Mouse (Mus musculus) liver, embryonic 12.5 days (tissue): ENCODE results near the gene Uhrf2. TPM values are rescaled to one million over a fixed set of nuclear protein-coding genes. Genes with fewer than 3 reads are reported as not detected.
"Not testable (repeated sequence)": the region's sequence is repeated elsewhere in the genome, so short reads cannot be mapped to it uniquely, and the experiment has no call there.

Experiments used
- ATAC-seq: fragments of 200-750 bp; cut with Nextera tagmentation; 2 replicates; pipeline ENCODE4 v1.8.0; 2017; ENCODE audit warnings: moderate number of reproducible peaks, mild to moderate bottlenecking, moderate library complexity
- H3K27ac ChIP-seq: fragments of 300-500 bp; sonication (generic); 2 replicates; pipeline ENCODE4 v1.5.1; 2016; ENCODE audit warnings: mild to moderate bottlenecking
- H3K27me3 ChIP-seq: fragments of 300-500 bp; sonication (generic); replicated peaks from 2 replicates; pipeline ENCODE4 v1.6.1; 2016; ENCODE audit warnings: mild to moderate bottlenecking, moderate library complexity
- H3K36me3 ChIP-seq: fragments of 300-500 bp; sonication (generic); 2 replicates; pipeline ENCODE4 v1.6.1; 2016; ENCODE audit warnings: mild to moderate bottlenecking, moderate library complexity
- H3K4me1 ChIP-seq: fragments of 300-500 bp; sonication (generic); 2 replicates; pipeline ENCODE4 v1.6.1; 2016
- H3K4me2 ChIP-seq: fragments of 300-500 bp; sonication (generic); 2 replicates; pipeline ENCODE4 v1.6.1; 2016; ENCODE audit warnings: mild to moderate bottlenecking, moderate library complexity
- H3K4me3 ChIP-seq: fragments of 300-500 bp; sonication (generic); 2 replicates; pipeline ENCODE4 v1.5.1; 2016; ENCODE audit warnings: mild to moderate bottlenecking, moderate library complexity
- H3K9ac ChIP-seq: fragments of 300-500 bp; sonication (generic); 2 replicates; pipeline ENCODE4 v1.6.1; 2016; ENCODE audit warnings: mild to moderate bottlenecking, moderate library complexity
- H3K9me3 ChIP-seq: fragments of 300-500 bp; sonication (generic); replicated peaks from 2 replicates; pipeline ENCODE4 v1.6.1; 2016; ENCODE audit warnings: mild to moderate bottlenecking, moderate library complexity
- WGBS: fragments of 180-500 bp; shearing (Covaris S2); methylation state at CpG from one replicate; pipeline ENCODE4 v1.1.7; 2016; ENCODE audit not compliant: insufficient replicate concordance; 5-methylcytosine and 5-hydroxymethylcytosine counted together
- polyA plus RNA-seq: library from polyadenylated mRNA; unstranded; fragments of >200 nt; fragmentation: Nextera tagmentation; extraction: Ambion mirVana; gene quantifications from 2 replicates; pipeline ENCODE4 v1.2.1, GENCODE M21; 2016

Uhrf2 gene
- polyA plus RNA-seq, 1 experiment from 2014 or later, result 53.1 TPM

DNA sequence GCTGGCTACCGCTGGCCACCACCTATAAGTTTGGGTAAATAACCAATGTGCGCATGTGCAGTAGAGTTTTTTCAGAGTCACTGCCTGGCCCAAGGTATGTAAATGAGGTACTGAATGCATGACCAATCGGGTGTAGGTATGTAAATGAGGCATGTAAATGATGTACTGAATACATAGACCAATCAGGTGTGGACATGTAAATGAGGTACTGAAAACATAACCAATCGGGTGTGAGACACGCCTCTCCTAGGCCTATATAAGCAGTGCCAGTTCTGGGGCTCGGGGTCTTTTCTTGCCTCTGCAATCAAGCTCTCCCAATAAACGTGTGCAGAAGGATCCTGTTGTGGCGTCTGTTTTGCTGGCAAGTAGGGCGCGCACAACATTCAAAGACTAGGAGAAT lies 6.9 kb upstream of the Uhrf2 start:
- WGBS, result 83% methylated on average over 10 of the region's 10 CpGs
- not testable (repeated sequence) for ATAC-seq

DNA sequence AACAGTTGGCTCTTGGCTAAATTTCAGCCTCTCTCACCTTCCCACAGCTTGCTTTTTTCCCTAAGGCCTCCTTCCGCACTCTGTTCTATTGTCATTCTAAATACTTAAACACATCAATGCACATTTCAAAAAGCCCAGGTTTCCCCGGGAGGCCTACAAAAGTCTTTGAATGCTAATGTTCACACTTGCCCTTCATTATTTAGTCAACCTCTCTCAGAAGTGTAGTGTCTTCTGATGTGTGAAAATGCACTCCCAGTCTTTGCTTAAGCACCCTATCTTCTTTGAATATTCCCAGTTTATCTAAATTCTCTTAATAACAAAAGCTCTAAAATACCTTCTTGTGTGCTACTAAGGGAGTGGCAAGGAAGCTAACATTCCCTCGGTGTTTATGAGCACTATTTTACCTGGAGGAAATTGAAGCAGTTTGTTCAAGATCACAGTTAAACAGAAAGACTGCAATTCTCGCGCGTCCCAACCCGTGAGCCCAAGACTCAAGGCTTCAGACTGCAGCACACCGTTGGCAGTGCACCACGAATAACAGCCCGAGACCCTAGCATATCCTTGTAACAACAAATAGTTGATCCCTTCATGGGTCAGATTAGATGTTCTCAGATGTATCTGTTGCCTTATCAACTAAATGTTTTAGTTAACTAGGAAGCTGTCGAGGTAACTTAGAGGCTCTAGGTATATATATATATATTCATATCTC lies 1.2 kb upstream of the Uhrf2 start:
- H3K4me2 ChIP-seq, result peak overlapping the region; percentile 89
- H3K9me3 ChIP-seq, result no peaks in the 10 kb centered on the region
- H3K27me3 ChIP-seq, result 0 out of 2 replicates have a peak, but pooled peaks cover 7% of the 10 kb centered on the region
- H3K4me3 ChIP-seq, result peak overlapping the region; percentile 98
- H3K9ac ChIP-seq, result peak overlapping the region; percentile 99
- no peak for ATAC-seq
- H3K36me3 ChIP-seq, result peaks cover 4% of the 10 kb centered on the region; the same call in 1 of the 2 replicates
- WGBS, result 68% methylated on average over 11 of the region's 11 CpGs
- no peak overlapping the region; the same call in 1 of the 2 replicates for H3K27ac ChIP-seq
- peaks cover 32% of the 10 kb centered on the region for H3K4me1 ChIP-seq

More for the DNA sequence above, 6.9 kb upstream of the Uhrf2 start:
- H3K9ac ChIP-seq, H3K9me3 ChIP-seq, H3K4me1 ChIP-seq, H3K27me3 ChIP-seq, H3K36me3 ChIP-seq, H3K4me3 ChIP-seq, H3K27ac ChIP-seq, H3K4me2 ChIP-seq: not testable (repeated sequence)

DNA sequence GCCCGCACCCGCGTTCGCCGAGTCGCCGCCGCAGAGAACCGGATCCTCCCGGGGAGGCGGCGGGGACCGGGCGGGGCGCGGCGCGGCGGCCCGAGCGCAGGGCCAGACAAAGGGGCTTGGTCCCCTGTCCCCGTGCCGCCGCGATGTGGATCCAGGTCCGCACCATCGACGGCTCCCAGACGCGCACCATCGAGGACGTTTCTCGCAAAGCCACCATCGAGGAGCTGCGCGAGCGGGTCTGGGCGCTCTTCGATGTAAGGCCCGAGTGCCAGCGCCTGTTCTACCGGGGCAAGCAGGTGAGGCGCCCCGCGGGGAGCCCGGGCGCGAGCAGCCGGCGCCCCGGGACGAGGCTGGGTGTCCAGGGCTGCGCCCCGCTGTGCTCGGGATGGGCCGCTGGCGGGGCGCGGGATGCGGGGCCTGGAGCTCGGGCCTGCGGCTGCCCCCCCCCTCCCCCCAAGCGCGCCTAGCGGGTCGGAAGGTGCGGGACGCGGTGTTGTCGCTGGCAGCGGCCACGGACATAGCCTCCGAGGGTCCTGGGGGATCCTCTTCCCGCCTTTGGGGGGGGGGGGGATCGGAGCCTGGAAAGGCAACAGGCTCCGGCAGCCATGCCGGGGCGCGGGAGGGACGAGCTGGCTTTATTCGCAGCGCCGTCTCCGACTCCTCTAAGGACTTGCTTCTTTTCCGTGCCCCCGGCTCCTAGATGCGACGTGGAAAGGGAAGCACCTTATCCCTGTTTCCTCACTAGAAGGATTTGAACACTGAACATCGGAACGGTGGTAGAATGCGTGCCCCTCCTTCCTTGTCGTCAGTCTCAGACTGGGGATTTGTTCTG lies 539 bp downstream of the Uhrf2 start:
- Histone ChIP-seq H3K27me3 (no peaks in the 10 kb centered on the region), H3K27ac (peak overlapping the region; percentile 94), H3K9ac (peak overlapping the region; percentile 99), H3K9me3 (no peaks in the 10 kb centered on the region), H3K36me3 (peaks cover 4% of the 10 kb centered on the region; the same call in 1 of the 2 replicates), H3K4me3 (peak overlapping the region; percentile 98), H3K4me2 (peak overlapping the region; percentile 89), H3K4me1 (peaks cover 47% of the 10 kb centered on the region)
- WGBS, result under 1% methylated on average over 83 of the region's 92 CpGs
- peak; percentile 79 for ATAC-seq

GRCm38 (mm10) chr19:30031468-30031931 lies 1.2 kb downstream of the Uhrf2 start:
- Histone ChIP-seq H3K36me3 (peaks cover 4% of the 10 kb centered on the region; the same call in 1 of the 2 replicates), H3K4me3 (peak overlapping the region; percentile 98), H3K9me3 (no peaks in the 10 kb centered on the region), H3K4me2 (peak overlapping the region; percentile 89), H3K27ac (peak overlapping the region; percentile 94), H3K27me3 (no peaks in the 10 kb centered on the region), H3K9ac (peak overlapping the region; percentile 99), H3K4me1 (peaks cover 53% of the 10 kb centered on the region)
- no peak for ATAC-seq
- 4% methylated on average over 7 of the region's 7 CpGs for WGBS

GRCm38 (mm10) chr19:30032206-30032605 lies 1.9 kb downstream of the Uhrf2 start:
- WGBS, result 40% methylated on average over 3 of the region's 3 CpGs
- Histone ChIP-seq H3K4me3 (peak overlapping the region; percentile 98), H3K4me2 (peak overlapping the region; percentile 89), H3K27me3 (no peaks in the 10 kb centered on the region), H3K4me1 (peaks cover 61% of the 10 kb centered on the region), H3K9me3 (no peaks in the 10 kb centered on the region), H3K36me3 (peaks cover 4% of the 10 kb centered on the region; the same call in 1 of the 2 replicates), H3K27ac (no peak overlapping the region), H3K9ac (peak overlapping the region; percentile 99)
- ATAC-seq, result no peak

DNA sequence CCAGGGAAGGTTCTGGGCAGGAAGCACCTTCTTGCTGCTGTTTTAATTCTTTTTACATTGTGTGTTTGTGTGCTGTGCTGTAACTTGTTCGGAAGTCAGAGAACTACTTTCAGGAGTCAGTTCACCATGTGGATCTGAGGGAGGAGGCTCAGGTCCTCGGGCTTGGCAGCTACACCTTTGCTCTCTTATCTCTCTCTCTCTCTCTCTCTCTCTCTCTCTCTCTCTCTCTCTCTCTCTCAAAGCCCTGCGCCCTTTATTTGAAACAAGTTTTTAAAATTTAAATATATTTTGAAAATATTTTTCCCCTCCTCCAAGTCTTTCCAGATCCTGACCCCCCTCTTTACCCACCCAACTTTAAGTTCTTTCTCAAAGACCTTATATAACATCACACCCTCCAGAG lies 5.0 kb downstream of the Uhrf2 start:
- Histone ChIP-seq H3K36me3 (peaks cover 13% of the 10 kb centered on the region), H3K4me3 (no peak overlapping the region), H3K4me2 (no peak overlapping the region), H3K9me3 (no peaks in the 10 kb centered on the region), H3K27me3 (no peaks in the 10 kb centered on the region), H3K27ac (no peak overlapping the region), H3K9ac (no peak overlapping the region), H3K4me1 (peaks cover 52% of the 10 kb centered on the region)
- WGBS, result 43% methylated on average over 3 of the region's 3 CpGs
- no peak for ATAC-seq

DNA sequence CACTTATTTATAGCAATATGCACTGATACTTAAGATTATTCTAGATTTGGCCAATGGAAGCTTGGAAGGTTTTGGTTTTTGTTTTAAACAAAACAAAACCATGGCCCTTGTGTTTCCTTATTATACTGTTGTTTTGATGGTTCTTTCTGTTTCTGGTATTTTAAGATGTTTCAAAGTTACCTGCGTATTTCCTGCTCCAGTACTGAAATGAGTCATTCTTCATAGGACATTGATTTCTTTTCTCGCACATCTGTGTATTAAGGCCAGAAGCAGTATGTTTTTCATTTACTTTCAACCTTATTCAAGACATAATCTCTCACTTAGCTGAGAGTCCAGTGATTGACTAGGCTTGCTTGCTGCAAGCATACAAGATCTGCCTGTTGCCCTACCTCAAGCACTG lies 13.4 kb downstream of the Uhrf2 start:
- peaks cover 70% of the 10 kb centered on the region for H3K36me3 ChIP-seq
- ATAC-seq, result no peak
- 85% methylated on average over 2 of the region's 2 CpGs for WGBS

GRCm38 (mm10) chr19:30044630-30045029 lies 14.3 kb downstream of the Uhrf2 start:
- no peak overlapping the region for H3K4me2 ChIP-seq
- H3K27me3 ChIP-seq, result no peaks in the 10 kb centered on the region
- H3K36me3 ChIP-seq, result peaks cover 67% of the 10 kb centered on the region
- no peak for ATAC-seq
- no peak overlapping the region for H3K4me3 ChIP-seq
- no peak overlapping the region for H3K9ac ChIP-seq
- H3K9me3 ChIP-seq, result 0 out of 2 replicates have a peak, but pooled peaks cover 5% of the 10 kb centered on the region
- no peak overlapping the region for H3K27ac ChIP-seq
- WGBS, result 97% methylated on average over 1 of the region's 1 CpGs
- peaks cover 27% of the 10 kb centered on the region for H3K4me1 ChIP-seq

More for the DNA sequence above, 13.4 kb downstream of the Uhrf2 start:
- Histone ChIP-seq H3K4me2 (no peak overlapping the region), H3K4me1 (peaks cover 18% of the 10 kb centered on the region), H3K9me3 (0 out of 2 replicates have a peak, but pooled peaks cover 5% of the 10 kb centered on the region), H3K27me3 (no peaks in the 10 kb centered on the region), H3K9ac (no peak overlapping the region), H3K4me3 (no peak overlapping the region), H3K27ac (no peak overlapping the region)

GRCm38 (mm10) chr19:30045857-30046256 lies 15.5 kb downstream of the Uhrf2 start:
- no peak overlapping the region for H3K27ac ChIP-seq
- H3K9me3 ChIP-seq, result 0 out of 2 replicates have a peak, but pooled peaks cover 5% of the 10 kb centered on the region
- no peak for ATAC-seq
- H3K27me3 ChIP-seq, result no peaks in the 10 kb centered on the region
- H3K4me3 ChIP-seq, result no peak overlapping the region
- peaks cover 70% of the 10 kb centered on the region for H3K36me3 ChIP-seq
- peaks cover 38% of the 10 kb centered on the region for H3K4me1 ChIP-seq
- H3K4me2 ChIP-seq, result no peak overlapping the region
- H3K9ac ChIP-seq, result no peak overlapping the region
- 55% methylated on average over 1 of the region's 1 CpGs for WGBS

DNA sequence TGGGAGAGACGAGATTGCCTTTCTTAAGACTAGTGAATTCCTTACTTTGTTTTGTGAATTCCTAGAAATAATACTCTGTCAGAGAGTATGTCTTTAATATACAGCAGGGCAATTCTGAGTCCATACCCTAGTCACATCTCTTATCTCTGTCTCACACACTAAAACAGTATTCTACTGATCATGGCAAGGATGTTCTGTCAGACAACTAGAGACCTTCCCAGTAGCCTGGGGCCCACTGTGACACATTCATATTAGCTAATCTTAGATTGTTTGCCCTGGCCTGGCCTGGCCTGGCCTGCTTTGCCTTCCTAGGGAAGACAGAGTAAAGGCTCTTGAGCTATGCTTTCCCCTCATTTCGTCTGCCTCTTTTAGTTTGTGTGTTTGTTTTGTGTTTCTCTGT lies 20.3 kb downstream of the Uhrf2 start:
- H3K9me3 ChIP-seq, result 0 out of 2 replicates have a peak, but pooled peaks cover 5% of the 10 kb centered on the region
- peak overlapping the region; percentile 19; the same call in 1 of the 2 replicates for H3K4me3 ChIP-seq
- H3K4me1 ChIP-seq, result peaks cover 63% of the 10 kb centered on the region
- 25% methylated on average over 2 of the region's 2 CpGs for WGBS
- peak; percentile 98 for ATAC-seq
- no peaks in the 10 kb centered on the region for H3K27me3 ChIP-seq
- H3K4me2 ChIP-seq, result peak overlapping the region; percentile 62
- peaks cover 46% of the 10 kb centered on the region for H3K36me3 ChIP-seq
- peak overlapping the region; percentile 86 for H3K27ac ChIP-seq
- peak overlapping the region; percentile 55 for H3K9ac ChIP-seq

DNA sequence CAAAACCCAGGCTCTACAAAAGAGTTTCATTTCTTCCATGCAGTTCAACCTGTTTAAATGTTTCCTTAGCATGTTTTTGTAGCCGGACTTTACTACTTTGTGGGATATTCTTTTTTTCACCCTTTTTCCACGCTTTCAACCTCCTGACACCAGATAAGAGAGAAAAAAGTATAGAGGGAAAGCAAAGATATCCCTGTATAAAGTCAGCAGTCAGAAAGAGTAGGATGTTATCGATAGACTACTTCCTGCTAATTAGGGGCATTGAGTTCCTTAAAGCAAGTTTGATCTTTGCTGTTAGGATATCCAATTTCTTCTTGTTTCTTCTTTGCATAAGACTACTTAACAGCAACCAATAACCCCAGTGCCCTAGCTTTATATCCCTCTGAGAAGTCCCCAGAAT lies 21.2 kb downstream of the Uhrf2 start:
- Histone ChIP-seq H3K9ac (no peak overlapping the region), H3K36me3 (peaks cover 43% of the 10 kb centered on the region), H3K4me2 (peak overlapping the region; percentile 62), H3K27me3 (no peaks in the 10 kb centered on the region), H3K4me3 (no peak overlapping the region), H3K27ac (peak overlapping the region; percentile 86), H3K9me3 (0 out of 2 replicates have a peak, but pooled peaks cover 5% of the 10 kb centered on the region), H3K4me1 (peaks cover 63% of the 10 kb centered on the region)
- no peak for ATAC-seq
- WGBS, result 48% methylated on average over 3 of the region's 3 CpGs

- H3K9me3 ChIP-seq, result no peaks in the 10 kb centered on the region
- no peaks in the 10 kb centered on the region for H3K27me3 ChIP-seq
These were observed 23.9 kb downstream of the Uhrf2 start for GRCm38 (mm10) chr19:30054218-30054617.

More at GRCm38 (mm10) chr19:30054218-30054617, 23.9 kb downstream of the Uhrf2 start:
- no peak overlapping the region for H3K9ac ChIP-seq
- H3K4me2 ChIP-seq, result no peak overlapping the region
- 95% methylated on average over 2 of the region's 2 CpGs for WGBS
- no peak overlapping the region for H3K4me3 ChIP-seq
- H3K27ac ChIP-seq, result no peak overlapping the region
- no peak for ATAC-seq
- peaks cover 46% of the 10 kb centered on the region for H3K4me1 ChIP-seq
- peaks cover 39% of the 10 kb centered on the region for H3K36me3 ChIP-seq
